Mouse (Mus musculus) E14TG2a.4 (cell line): Measurements from ENCODE around the gene Ifngr1.

ENCODE experiments used
- CTCF ChIP-seq: conservative IDR thresholded peaks from 2 replicates; pipeline ENCODE4 v1.5.1; 2014; ENCODE audit warnings: low read length
- NANOG ChIP-seq: IDR thresholded peaks from 2 replicates; pipeline ENCODE4 v1.6.1; 2014; ENCODE audit warnings: borderline replicate concordance, low read length, mixed read lengths
- POU5F1 ChIP-seq: IDR thresholded peaks from 2 replicates; pipeline ENCODE4 v1.6.1; 2014; ENCODE audit warnings: low read length, borderline replicate concordance

DNA sequence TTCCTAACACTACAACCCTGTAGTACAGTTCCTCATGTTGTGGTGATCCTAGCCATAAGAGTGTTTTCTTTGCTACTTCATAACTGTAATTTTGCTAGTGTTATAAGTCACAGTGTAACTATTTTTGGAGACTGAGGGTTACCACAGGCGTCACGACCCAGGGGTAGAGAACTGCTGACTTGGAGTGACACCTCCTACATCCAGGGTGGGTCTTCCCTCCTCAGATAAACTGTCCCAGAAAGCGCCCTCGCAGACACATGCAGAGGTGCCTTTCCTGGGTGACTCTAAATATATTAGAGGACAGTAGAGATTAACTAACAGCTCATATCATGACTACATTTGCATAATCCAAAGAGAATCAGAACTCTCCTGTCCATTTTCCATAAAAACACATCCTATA is 5.1 kb downstream of the Ifngr1 start:
- TF ChIP-seq CTCF (no peak), NANOG (no peak), POU5F1 (no peak)
